Mouse (Mus musculus) lung, embryonic 14.5 days (tissue): ENCODE results near the gene Plekha5. TPM values are rescaled to one million over a fixed set of nuclear protein-coding genes. Genes with fewer than 3 reads are reported as not detected.
A peak's percentile ranks its signal among the peaks of the same experiment; 100 is the strongest.

Source experiments
- ATAC-seq: fragments of 200-750 bp; cut with Nextera tagmentation; 2 replicates; pipeline ENCODE4 v1.8.0; 2017; ENCODE audit warnings: mild to moderate bottlenecking, moderate TSS enrichment, moderate library complexity; ENCODE audit not compliant: insufficient read depth
- DNase-seq: peaks from one replicate; pipeline ENCODE4 v3.0.0-alpha.2; 2015
- H3K27ac ChIP-seq: fragments of 300-500 bp; sonication (generic); 2 replicates; pipeline ENCODE4 v1.5.1; 2014; ENCODE audit warnings: low read depth, mild to moderate bottlenecking, moderate library complexity
- H3K27me3 ChIP-seq: fragments of 300-500 bp; sonication (generic); 2 replicates; pipeline ENCODE4 v1.6.1; 2014; ENCODE audit warnings: low read length, control low read depth; ENCODE audit not compliant: insufficient read depth
- H3K36me3 ChIP-seq: fragments of 300-500 bp; sonication (generic); 2 replicates; pipeline ENCODE4 v1.6.1; 2014; ENCODE audit warnings: control low read depth; ENCODE audit not compliant: insufficient read depth
- H3K4me1 ChIP-seq: fragments of 300-500 bp; sonication (generic); 2 replicates; pipeline ENCODE4 v1.6.1; 2014; ENCODE audit warnings: antibody characterized with exemption, control low read depth; ENCODE audit not compliant: insufficient read depth
- H3K4me2 ChIP-seq: fragments of 300-500 bp; sonication (generic); 2 replicates; pipeline ENCODE4 v1.6.1; 2014; ENCODE audit warnings: mild to moderate bottlenecking
- H3K4me3 ChIP-seq: fragments of 300-500 bp; sonication (generic); 2 replicates; pipeline ENCODE4 v1.5.1; 2014; ENCODE audit warnings: low read depth, low read length
- H3K9ac ChIP-seq: fragments of 300-500 bp; sonication (generic); 2 replicates; pipeline ENCODE4 v1.6.1; 2014
- H3K9me3 ChIP-seq: fragments of 300-500 bp; sonication (generic); 2 replicates; pipeline ENCODE4 v1.6.1; 2016; ENCODE audit warnings: low read depth, low read length, control low read depth
- CTCF ChIP-seq: IDR thresholded peaks from 2 replicates; pipeline ENCODE4 v1.5.1; 2016; ENCODE audit warnings: antibody characterized with exemption, low read depth
- WGBS: fragments of 180-500 bp; shearing (Covaris S2); extraction: QIAGEN DNeasy Blood & Tissue Kit; methylation state at CpG from one replicate; pipeline ENCODE4 v1.1.7; 2014; 5-methylcytosine and 5-hydroxymethylcytosine counted together
- polyA plus RNA-seq: library from polyadenylated mRNA; unstranded; fragments of >200 nt; fragmentation: Nextera tagmentation; extraction: Ambion mirVana; gene quantifications from 2 replicates; pipeline ENCODE4 v1.2.1, GENCODE M21; 2014

The Plekha5 gene
- polyA plus RNA-seq, 1 experiment from 2014 or later: 54.3 TPM

- Histone ChIP-seq H3K4me1 (no peaks in the 10 kb centered on the region), H3K27ac (no peak overlapping the region), H3K36me3 (no peaks in the 10 kb centered on the region), H3K4me3 (no peak overlapping the region), H3K9ac (no peak overlapping the region), H3K27me3 (no peaks in the 10 kb centered on the region), H3K4me2 (no peak overlapping the region), H3K9me3 (no peaks in the 10 kb centered on the region)
- TF ChIP-seq CTCF: no peak
- 80% methylated on average over 6 of the region's 6 CpGs for WGBS
- ATAC-seq: no peak
- no peak for DNase-seq
Observed at GRCm38 (mm10) chr6:140469791-140470190, 45.9 kb downstream of the Plekha5 start.

GRCm38 (mm10) chr6:140471751-140472150 is 47.9 kb downstream of the Plekha5 start:
- no peak overlapping the region for H3K9ac ChIP-seq
- ATAC-seq: no peak
- no peak overlapping the region for H3K4me3 ChIP-seq
- H3K27ac ChIP-seq: no peak overlapping the region
- no peaks in the 10 kb centered on the region for H3K27me3 ChIP-seq
- WGBS: 69% methylated on average over 5 of the region's 5 CpGs
- no peaks in the 10 kb centered on the region for H3K4me1 ChIP-seq
- no peak for DNase-seq
- H3K4me2 ChIP-seq: no peak overlapping the region
- TF ChIP-seq CTCF: no peak
- H3K36me3 ChIP-seq: no peaks in the 10 kb centered on the region
- H3K9me3 ChIP-seq: no peaks in the 10 kb centered on the region

GRCm38 (mm10) chr6:140472345-140472744 is 48.5 kb downstream of the Plekha5 start:
- H3K4me2 ChIP-seq: no peak overlapping the region
- DNase-seq (peak; percentile 84), ATAC-seq (no peak)
- no peaks in the 10 kb centered on the region for H3K36me3 ChIP-seq
- H3K27me3 ChIP-seq: no peaks in the 10 kb centered on the region
- 54% methylated on average over 4 of the region's 4 CpGs for WGBS
- no peak overlapping the region for H3K9ac ChIP-seq
- peak; percentile 64 for TF ChIP-seq CTCF
- no peak overlapping the region for H3K4me3 ChIP-seq
- H3K9me3 ChIP-seq: no peaks in the 10 kb centered on the region
- no peak overlapping the region for H3K27ac ChIP-seq
- H3K4me1 ChIP-seq: no peaks in the 10 kb centered on the region

- Histone ChIP-seq H3K36me3 (no peaks in the 10 kb centered on the region), H3K4me1 (peaks cover 3% of the 10 kb centered on the region; the same call in 1 of the 2 replicates), H3K4me2 (no peak overlapping the region), H3K9me3 (no peaks in the 10 kb centered on the region), H3K27me3 (no peaks in the 10 kb centered on the region), H3K9ac (no peak overlapping the region), H3K27ac (no peak overlapping the region), H3K4me3 (no peak overlapping the region)
- DNase-seq (peak; percentile 69), ATAC-seq (no peak)
- WGBS: 67% methylated on average over 9 of the region's 9 CpGs
- peak; percentile 37; the same call in 1 of the 2 replicates for TF ChIP-seq CTCF
Observed at GRCm38 (mm10) chr6:140475393-140476087, 51.7 kb downstream of the Plekha5 start.

GRCm38 (mm10) chr6:140476981-140477380 is 53.1 kb downstream of the Plekha5 start:
- Histone ChIP-seq H3K9ac (no peak overlapping the region), H3K4me3 (no peak overlapping the region), H3K4me1 (peaks cover 3% of the 10 kb centered on the region; the same call in 1 of the 2 replicates), H3K27ac (no peak overlapping the region), H3K36me3 (no peaks in the 10 kb centered on the region), H3K4me2 (no peak overlapping the region), H3K9me3 (no peaks in the 10 kb centered on the region), H3K27me3 (no peaks in the 10 kb centered on the region)
- 21% methylated on average over 2 of the region's 2 CpGs for WGBS
- 0 out of 2 replicates have a peak, but pooled peaks have one; percentile 4 for TF ChIP-seq CTCF
- peak; percentile 86 for ATAC-seq
- DNase-seq: peak; percentile 82

GRCm38 (mm10) chr6:140478031-140478430 is 54.2 kb downstream of the Plekha5 start:
- WGBS: 17% methylated on average over 7 of the region's 7 CpGs
- Histone ChIP-seq H3K4me1 (peaks cover 3% of the 10 kb centered on the region), H3K4me2 (no peak overlapping the region), H3K36me3 (no peaks in the 10 kb centered on the region), H3K27me3 (no peaks in the 10 kb centered on the region), H3K27ac (0 out of 2 replicates have a peak overlapping the region, but pooled peaks have one; percentile 24), H3K9me3 (no peaks in the 10 kb centered on the region), H3K4me3 (no peak overlapping the region), H3K9ac (no peak overlapping the region)
- ATAC-seq (peak; percentile 55; the same call in 1 of the 2 replicates), DNase-seq (peak; percentile 51)
- TF ChIP-seq CTCF: no peak

- ATAC-seq (no peak), DNase-seq (no peak)
- Histone ChIP-seq H3K27ac (no peak overlapping the region), H3K4me2 (no peak overlapping the region), H3K9ac (no peak overlapping the region), H3K9me3 (no peaks in the 10 kb centered on the region), H3K4me1 (peaks cover 10% of the 10 kb centered on the region), H3K27me3 (no peaks in the 10 kb centered on the region), H3K36me3 (no peaks in the 10 kb centered on the region), H3K4me3 (no peak overlapping the region)
- 85% methylated on average over 5 of the region's 5 CpGs for WGBS
- TF ChIP-seq CTCF: no peak
Observed at GRCm38 (mm10) chr6:140478943-140479342, 55.1 kb downstream of the Plekha5 start.
